Mouse (Mus musculus) embryonic facial prominence, embryonic 12.5 days (tissue): ENCODE measurements around the gene Sdk1. TPM values are rescaled to one million over a fixed set of nuclear protein-coding genes. Genes with fewer than 3 reads are reported as not detected.

ENCODE experiments used
- ATAC-seq: fragments of 200-750 bp; cut with Nextera tagmentation; 2 replicates; pipeline ENCODE4 v1.8.0; 2017; ENCODE audit not compliant: insufficient number of reproducible peaks, insufficient read depth, low FRiP score, low TSS enrichment
- H3K27ac ChIP-seq: fragments of 300-500 bp; sonication (generic); 2 replicates; pipeline ENCODE4 v1.5.1; 2016; ENCODE audit warnings: mild to moderate bottlenecking
- H3K27me3 ChIP-seq: fragments of 300-500 bp; sonication (generic); 2 replicates; pipeline ENCODE4 v1.6.1; 2016; ENCODE audit warnings: mild to moderate bottlenecking, moderate library complexity
- H3K36me3 ChIP-seq: fragments of 300-500 bp; sonication (generic); 2 replicates; pipeline ENCODE4 v1.6.1; 2016; ENCODE audit warnings: mild to moderate bottlenecking
- H3K4me1 ChIP-seq: fragments of 300-500 bp; sonication (generic); 2 replicates; pipeline ENCODE4 v1.6.1; 2016
- H3K4me2 ChIP-seq: fragments of 300-500 bp; sonication (generic); replicated peaks from 2 replicates; pipeline ENCODE4 v1.6.1; 2016; ENCODE audit warnings: mild to moderate bottlenecking, moderate library complexity
- H3K4me3 ChIP-seq: fragments of 300-500 bp; sonication (generic); 2 replicates; pipeline ENCODE4 v1.5.1; 2016; ENCODE audit warnings: mild to moderate bottlenecking
- H3K9ac ChIP-seq: fragments of 300-500 bp; sonication (generic); 2 replicates; pipeline ENCODE4 v1.6.1; 2016; ENCODE audit warnings: mild to moderate bottlenecking, moderate library complexity
- H3K9me3 ChIP-seq: fragments of 300-500 bp; sonication (generic); 2 replicates; pipeline ENCODE4 v1.6.1; 2016; ENCODE audit warnings: mild to moderate bottlenecking, moderate library complexity
- WGBS: fragments of 180-500 bp; shearing (Covaris S2); methylation state at CpG from one replicate; pipeline ENCODE4 v1.1.7; 2016; 5-methylcytosine and 5-hydroxymethylcytosine counted together
- polyA plus RNA-seq: library from polyadenylated mRNA; unstranded; fragments of >200 nt; fragmentation: Nextera tagmentation; extraction: Ambion mirVana; gene quantifications from 2 replicates; pipeline ENCODE4 v1.2.1, GENCODE M21; 2016

Sdk1 gene
- polyA plus RNA-seq, 1 experiment from 2014 or later, result 2.9 TPM

DNA sequence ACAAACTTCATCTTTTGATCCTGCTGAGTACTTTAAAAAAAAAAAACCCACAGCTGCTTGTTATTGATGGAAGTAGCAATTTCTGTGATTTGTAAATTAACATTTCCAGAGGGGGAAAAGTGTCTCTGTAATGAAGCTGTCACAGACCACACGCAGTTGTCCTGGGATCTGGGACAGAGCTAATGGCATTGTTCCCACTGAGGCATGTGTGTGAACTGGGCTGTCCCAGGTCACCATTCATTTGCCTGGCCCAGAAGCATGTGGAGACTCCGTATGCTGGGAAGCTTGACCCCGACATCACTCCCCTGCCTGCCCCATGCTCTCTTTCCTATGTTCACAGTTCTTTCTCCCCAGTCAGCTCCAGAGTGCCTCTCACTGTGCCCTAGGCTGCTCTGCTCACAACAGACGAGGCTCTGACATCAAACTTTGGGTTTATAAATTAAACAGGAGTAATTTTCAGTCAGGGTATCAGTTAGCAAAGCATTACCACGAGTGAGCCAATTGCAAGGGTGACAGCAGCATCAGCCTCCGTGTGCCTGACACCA is 408.6 kb downstream of the Sdk1 start:
- H3K9ac ChIP-seq, result no peak overlapping the region
- H3K4me2 ChIP-seq, result no peak overlapping the region
- H3K36me3 ChIP-seq, result no peaks in the 10 kb centered on the region
- 0 out of 2 replicates have a peak, but pooled peaks cover 3% of the 10 kb centered on the region for H3K4me1 ChIP-seq
- 39% methylated on average over 6 of the region's 6 CpGs for WGBS
- no peak overlapping the region for H3K4me3 ChIP-seq
- ATAC-seq, result no peak
- H3K9me3 ChIP-seq, result no peaks in the 10 kb centered on the region
- H3K27ac ChIP-seq, result no peak overlapping the region
- H3K27me3 ChIP-seq, result no peaks in the 10 kb centered on the region

DNA sequence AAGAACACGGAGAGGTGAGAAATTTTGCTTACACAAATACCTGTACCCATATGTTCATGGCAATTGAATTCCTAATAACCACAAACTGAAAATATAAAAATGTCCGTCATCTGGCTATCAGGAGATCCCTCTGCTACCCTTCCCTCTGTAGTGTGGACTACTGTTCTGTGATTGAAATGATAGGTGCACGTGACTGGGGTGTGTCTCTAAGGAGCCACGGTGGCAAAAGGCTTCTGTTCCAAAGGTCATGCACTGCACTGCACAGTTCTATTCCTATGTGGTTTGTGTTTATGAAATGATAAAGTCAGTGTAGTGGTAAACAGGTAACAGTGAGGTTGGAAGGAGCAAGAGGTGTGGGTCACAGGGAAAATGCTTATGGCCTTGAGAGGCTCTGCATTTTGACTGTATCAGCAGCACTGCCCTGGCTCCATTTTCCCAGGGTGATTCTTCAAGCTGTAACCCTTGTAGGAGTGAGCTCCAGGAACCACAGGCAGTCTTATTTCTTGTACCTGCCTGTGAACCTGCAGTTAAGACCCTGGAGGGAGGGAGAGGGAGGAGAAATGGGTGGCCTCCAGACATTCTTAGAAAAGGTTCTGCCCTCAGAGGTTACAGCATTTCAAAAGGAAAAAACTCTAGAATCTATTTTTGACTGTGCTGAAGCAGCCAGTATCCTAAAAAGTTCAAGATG is 410.5 kb downstream of the Sdk1 start:
- Histone ChIP-seq H3K36me3 (no peaks in the 10 kb centered on the region), H3K9me3 (no peaks in the 10 kb centered on the region), H3K27me3 (no peaks in the 10 kb centered on the region), H3K27ac (no peak overlapping the region), H3K9ac (no peak overlapping the region), H3K4me2 (no peak overlapping the region), H3K4me1 (0 out of 2 replicates have a peak, but pooled peaks cover 3% of the 10 kb centered on the region), H3K4me3 (no peak overlapping the region)
- no peak for ATAC-seq
- WGBS, result 89% methylated on average over 4 of the region's 4 CpGs

DNA sequence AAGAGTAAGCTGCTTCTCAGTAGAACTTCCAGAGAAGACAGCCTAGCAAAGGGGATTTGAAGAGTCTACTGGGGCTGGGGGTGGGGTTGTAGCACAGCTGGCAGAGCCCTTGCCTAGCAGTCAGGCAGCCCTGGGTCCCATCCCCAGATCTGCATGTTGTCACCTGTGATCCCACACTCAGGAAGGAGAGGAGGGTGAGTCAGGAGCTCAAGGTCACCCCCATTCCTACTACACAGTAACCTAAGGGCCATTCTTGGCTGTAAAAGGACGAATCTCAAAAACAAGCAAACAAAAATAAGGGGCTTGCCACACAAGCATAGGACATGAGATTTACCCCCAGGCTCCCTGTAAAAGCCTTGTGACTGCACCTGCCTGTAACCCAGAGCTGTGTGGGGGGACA is 435.1 kb downstream of the Sdk1 start:
- Histone ChIP-seq H3K4me3 (no peak overlapping the region), H3K27me3 (no peaks in the 10 kb centered on the region), H3K9me3 (no peaks in the 10 kb centered on the region), H3K4me1 (0 out of 2 replicates have a peak, but pooled peaks cover 4% of the 10 kb centered on the region), H3K36me3 (no peaks in the 10 kb centered on the region), H3K4me2 (no peak overlapping the region), H3K27ac (no peak overlapping the region), H3K9ac (no peak overlapping the region)
- ATAC-seq, result no peak
- 77% methylated on average over 1 of the region's 1 CpGs for WGBS

DNA sequence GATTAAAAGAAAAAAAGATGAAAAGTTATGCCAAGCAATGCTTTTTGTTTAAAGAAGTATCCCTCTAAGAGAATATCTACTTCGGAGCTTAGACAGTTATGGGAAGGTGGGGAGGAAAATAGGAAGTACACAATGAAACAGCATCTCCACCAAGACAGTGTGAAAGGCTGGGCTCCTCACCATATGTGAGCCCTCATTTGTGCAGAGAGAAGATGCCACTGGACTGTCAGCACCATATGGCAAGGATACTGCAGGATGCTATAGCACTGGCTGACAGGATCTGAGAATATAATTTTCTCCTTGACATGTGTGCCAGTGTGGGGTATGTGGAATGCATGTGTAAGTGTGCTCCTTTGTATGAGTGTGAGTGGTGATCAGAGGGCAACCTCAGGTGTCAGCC is 435.7 kb downstream of the Sdk1 start:
- Histone ChIP-seq H3K27ac (no peak overlapping the region), H3K4me2 (no peak overlapping the region), H3K9ac (no peak overlapping the region), H3K4me3 (no peak overlapping the region), H3K27me3 (no peaks in the 10 kb centered on the region), H3K4me1 (0 out of 2 replicates have a peak, but pooled peaks cover 4% of the 10 kb centered on the region), H3K9me3 (no peaks in the 10 kb centered on the region), H3K36me3 (no peaks in the 10 kb centered on the region)
- ATAC-seq, result no peak
- 92% methylated on average over 1 of the region's 1 CpGs for WGBS

DNA sequence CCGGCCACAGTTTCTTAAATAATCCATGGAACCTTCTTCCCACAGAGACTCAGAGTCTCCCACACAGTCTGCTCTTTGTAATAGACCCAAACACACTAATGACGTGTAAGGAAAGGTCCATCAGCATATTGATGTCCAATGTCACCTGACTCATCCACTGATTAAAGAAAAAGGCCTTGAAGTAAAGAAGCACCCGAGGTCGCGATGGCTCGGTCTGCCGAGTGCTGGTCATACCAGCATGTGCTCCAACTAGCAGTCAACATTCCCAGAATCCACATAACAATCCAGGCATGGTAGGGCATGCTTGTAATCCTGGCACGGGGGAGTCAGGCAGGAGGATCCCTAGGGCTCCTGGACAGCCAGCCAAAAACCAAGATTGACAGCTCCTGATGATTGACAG is 436.6 kb downstream of the Sdk1 start:
- Histone ChIP-seq H3K4me3 (no peak overlapping the region), H3K9ac (no peak overlapping the region), H3K4me2 (no peak overlapping the region), H3K27ac (no peak overlapping the region), H3K36me3 (no peaks in the 10 kb centered on the region), H3K4me1 (0 out of 2 replicates have a peak, but pooled peaks cover 4% of the 10 kb centered on the region), H3K27me3 (no peaks in the 10 kb centered on the region), H3K9me3 (no peaks in the 10 kb centered on the region)
- WGBS, result 83% methylated on average over 8 of the region's 8 CpGs
- ATAC-seq, result no peak

DNA sequence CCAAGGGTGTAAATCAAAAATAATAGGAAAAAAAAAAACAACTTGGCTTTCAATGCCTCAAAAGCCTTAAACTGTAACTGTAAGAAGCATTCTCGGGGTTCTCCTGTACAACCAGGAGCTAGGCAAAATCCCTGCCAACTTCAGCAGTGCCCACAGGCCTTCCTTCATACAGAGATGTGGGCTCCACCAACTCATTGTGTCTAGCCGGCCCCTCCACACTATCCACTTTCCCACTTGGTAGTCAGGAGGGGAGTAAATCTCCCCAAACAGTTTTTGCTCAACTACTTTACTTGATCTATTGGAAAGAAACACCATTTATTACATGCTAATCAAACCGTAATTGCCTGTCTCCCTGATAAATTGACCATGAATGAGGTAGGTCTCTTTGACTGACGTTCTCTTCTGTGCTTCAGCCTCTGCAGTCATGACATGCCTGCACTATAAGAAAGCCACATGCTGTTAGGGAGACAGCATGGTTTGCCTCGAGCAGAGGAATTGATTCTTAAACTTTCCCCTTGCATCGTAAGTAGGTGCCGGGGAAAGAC is 445.7 kb downstream of the Sdk1 start:
- H3K9me3 ChIP-seq, result no peaks in the 10 kb centered on the region
- no peak for ATAC-seq
- no peak overlapping the region for H3K4me2 ChIP-seq
- H3K4me3 ChIP-seq, result no peak overlapping the region
- no peak overlapping the region for H3K9ac ChIP-seq
- no peaks in the 10 kb centered on the region for H3K27me3 ChIP-seq
- peaks cover 4% of the 10 kb centered on the region for H3K4me1 ChIP-seq
- 61% methylated on average over 7 of the region's 7 CpGs for WGBS
- H3K36me3 ChIP-seq, result no peaks in the 10 kb centered on the region
- no peak overlapping the region for H3K27ac ChIP-seq

DNA sequence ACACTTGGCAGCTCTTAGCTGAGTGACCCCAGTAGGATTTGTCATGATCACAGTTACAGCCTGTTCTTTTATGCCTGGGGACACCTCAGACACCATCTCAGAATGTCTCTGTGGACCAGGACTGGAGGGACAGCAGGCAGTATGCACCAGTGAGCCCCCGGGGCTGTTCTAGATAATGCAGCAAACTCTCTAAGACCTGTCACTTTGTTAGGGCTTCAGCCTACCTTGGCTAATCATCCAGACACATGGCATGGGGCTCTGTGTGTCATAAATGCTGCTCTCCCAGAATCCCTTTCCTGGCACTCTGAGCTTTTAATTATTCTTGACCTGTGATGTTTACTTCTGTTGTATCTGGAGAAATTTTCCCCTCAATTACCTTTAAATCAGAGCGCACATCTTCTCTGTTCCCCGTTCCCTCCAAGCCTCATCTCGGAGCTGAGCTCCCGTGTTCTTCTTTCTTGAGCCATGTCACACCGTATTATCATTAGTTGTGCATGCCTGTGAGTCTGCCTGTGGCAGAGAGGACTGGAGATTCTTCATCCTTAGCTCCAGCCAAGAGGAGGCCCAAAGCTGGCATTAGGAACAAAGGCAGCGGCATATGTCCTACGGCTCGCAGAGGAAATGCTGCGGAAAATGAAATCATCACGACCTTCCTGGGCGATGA is 448.3 kb downstream of the Sdk1 start:
- H3K4me1 ChIP-seq, result peaks cover 13% of the 10 kb centered on the region
- WGBS, result 82% methylated on average over 12 of the region's 12 CpGs
- H3K4me2 ChIP-seq, result no peak overlapping the region

DNA sequence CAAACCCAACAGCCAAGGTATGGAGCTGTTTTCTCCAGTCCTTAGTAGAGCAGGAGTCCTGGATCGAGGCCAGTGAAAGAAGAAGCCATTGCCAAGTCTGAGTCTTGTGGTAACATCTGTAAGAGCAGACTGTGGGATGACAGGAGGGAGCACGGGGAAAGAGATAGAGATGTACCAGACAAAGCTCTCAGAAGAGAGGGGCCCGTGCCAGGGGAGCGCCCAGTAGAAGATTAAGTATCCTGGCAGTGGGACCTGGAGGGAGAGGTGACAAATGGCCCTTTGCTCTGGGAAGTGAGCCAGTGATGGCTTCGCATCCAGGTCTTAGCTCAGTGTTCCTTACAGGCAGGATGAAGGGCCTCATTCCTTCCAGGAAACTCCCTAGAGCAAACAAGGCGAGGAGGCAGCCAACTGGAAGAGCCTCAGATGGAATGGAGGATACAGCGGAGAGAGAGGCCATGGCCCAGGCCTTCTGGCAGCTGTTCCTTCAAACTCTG is 450.2 kb downstream of the Sdk1 start:
- H3K4me3 ChIP-seq, result no peak overlapping the region
- peaks cover 13% of the 10 kb centered on the region for H3K4me1 ChIP-seq
- WGBS, result 82% methylated on average over 7 of the region's 7 CpGs
- no peaks in the 10 kb centered on the region for H3K9me3 ChIP-seq
- no peak for ATAC-seq
- H3K27me3 ChIP-seq, result no peaks in the 10 kb centered on the region
- H3K9ac ChIP-seq, result no peak overlapping the region
- H3K36me3 ChIP-seq, result no peaks in the 10 kb centered on the region
- H3K4me2 ChIP-seq, result no peak overlapping the region
- no peak overlapping the region for H3K27ac ChIP-seq

More for the DNA sequence above, 448.3 kb downstream of the Sdk1 start:
- Histone ChIP-seq H3K9me3 (no peaks in the 10 kb centered on the region), H3K27ac (no peak overlapping the region), H3K36me3 (no peaks in the 10 kb centered on the region), H3K9ac (no peak overlapping the region), H3K27me3 (no peaks in the 10 kb centered on the region), H3K4me3 (no peak overlapping the region)
- ATAC-seq, result no peak

DNA sequence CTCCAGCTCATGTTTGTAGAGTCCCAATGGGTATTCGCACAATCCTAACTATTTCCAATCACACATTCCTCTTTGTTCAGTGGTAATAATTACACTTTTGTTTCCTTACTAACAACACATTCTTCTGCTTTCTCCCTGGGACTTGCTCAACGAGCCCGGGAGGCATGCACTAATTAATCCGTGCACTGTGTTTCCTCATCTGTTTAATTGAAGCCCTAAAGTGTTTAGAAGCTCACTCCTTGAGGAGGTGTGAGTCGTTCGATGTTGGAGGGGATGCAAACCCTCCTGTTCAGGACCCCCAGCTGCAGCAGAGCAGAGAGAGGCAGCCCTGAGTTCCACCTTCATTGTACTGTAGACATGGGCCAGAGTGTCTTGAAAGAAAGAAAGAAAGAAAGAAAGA is 452.4 kb downstream of the Sdk1 start:
- H3K36me3 ChIP-seq, result no peaks in the 10 kb centered on the region
- H3K4me2 ChIP-seq, result no peak overlapping the region
- WGBS, result 25% methylated on average over 6 of the region's 6 CpGs
- H3K27ac ChIP-seq, result no peak overlapping the region
- no peaks in the 10 kb centered on the region for H3K9me3 ChIP-seq
- H3K4me1 ChIP-seq, result peaks cover 9% of the 10 kb centered on the region; the same call in 1 of the 2 replicates
- H3K9ac ChIP-seq, result no peak overlapping the region
- H3K27me3 ChIP-seq, result no peaks in the 10 kb centered on the region
- no peak for ATAC-seq
- H3K4me3 ChIP-seq, result no peak overlapping the region

DNA sequence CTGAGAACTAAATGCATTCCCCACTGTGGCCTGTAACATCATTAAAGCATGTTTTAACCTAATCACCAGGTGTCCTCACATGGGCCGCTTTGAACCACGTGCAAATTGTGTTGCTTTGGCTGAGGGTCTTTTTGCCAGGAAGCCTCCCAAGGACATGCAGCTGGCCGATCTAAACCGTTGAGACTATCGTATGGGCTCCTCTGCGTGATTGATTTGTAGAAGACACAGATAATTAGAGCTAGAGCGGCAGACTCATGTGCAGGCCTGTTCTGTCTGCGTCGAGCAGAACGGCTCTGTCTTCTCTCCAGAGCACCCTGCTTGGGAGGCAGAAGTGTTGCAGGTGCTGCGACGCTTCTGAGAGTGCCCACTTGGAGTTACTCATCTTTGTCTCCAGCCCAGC is 453.6 kb downstream of the Sdk1 start:
- Histone ChIP-seq H3K27ac (no peak overlapping the region), H3K9ac (no peak overlapping the region), H3K4me1 (peaks cover 9% of the 10 kb centered on the region; the same call in 1 of the 2 replicates), H3K27me3 (no peaks in the 10 kb centered on the region), H3K4me2 (no peak overlapping the region), H3K9me3 (no peaks in the 10 kb centered on the region), H3K4me3 (no peak overlapping the region), H3K36me3 (no peaks in the 10 kb centered on the region)
- WGBS, result 55% methylated on average over 12 of the region's 12 CpGs
- ATAC-seq, result no peak

DNA sequence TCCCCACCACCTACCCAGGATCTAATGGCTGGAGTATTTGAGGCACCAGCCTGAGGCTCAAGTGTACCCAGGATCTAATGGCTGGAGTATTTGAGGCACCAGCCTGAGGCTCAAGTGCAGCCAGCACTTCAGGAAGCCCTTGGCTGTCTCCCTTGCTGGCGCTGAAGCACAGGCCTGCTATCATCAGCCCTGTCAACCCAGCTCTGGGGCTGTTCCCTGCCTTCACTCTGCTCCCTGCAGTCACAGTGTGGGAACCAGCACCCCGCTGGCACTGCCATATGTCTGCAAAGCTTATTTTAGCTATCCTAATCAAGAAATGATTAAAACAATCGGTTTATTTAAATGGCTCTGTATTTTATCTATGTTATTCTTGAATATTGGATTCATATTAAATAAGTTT is 457.1 kb downstream of the Sdk1 start:
- no peak overlapping the region for H3K27ac ChIP-seq
- no peak overlapping the region for H3K4me3 ChIP-seq
- WGBS, result 57% methylated on average over 3 of the region's 3 CpGs
- no peaks in the 10 kb centered on the region for H3K36me3 ChIP-seq
- no peaks in the 10 kb centered on the region for H3K27me3 ChIP-seq
- H3K4me2 ChIP-seq, result no peak overlapping the region
- ATAC-seq, result no peak
- H3K9ac ChIP-seq, result no peak overlapping the region
- H3K4me1 ChIP-seq, result peaks cover 5% of the 10 kb centered on the region; the same call in 1 of the 2 replicates
- H3K9me3 ChIP-seq, result no peaks in the 10 kb centered on the region

DNA sequence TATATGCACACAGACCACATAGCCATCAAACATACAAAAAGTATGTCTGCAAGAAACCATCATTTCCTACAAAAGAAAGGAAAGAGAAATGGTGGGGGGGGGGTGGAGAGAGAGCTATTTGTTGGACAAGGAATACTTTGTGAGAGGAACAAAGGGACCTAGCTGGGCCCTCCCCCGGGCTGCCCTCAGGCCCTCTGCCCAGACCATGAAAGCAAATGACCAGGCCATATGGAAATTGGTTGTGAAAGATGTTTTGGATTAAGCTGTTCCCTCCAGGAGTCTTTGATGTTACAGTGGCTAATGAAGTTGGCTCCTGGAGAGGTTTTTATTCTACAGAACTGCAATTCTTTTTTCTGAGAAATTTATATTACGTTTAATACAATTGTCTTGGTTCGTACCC is 479.5 kb downstream of the Sdk1 start:
- Histone ChIP-seq H3K9me3 (no peaks in the 10 kb centered on the region), H3K36me3 (no peaks in the 10 kb centered on the region), H3K4me3 (no peak overlapping the region), H3K27ac (no peak overlapping the region), H3K4me1 (peaks cover 6% of the 10 kb centered on the region; the same call in 1 of the 2 replicates), H3K27me3 (no peaks in the 10 kb centered on the region), H3K9ac (no peak overlapping the region), H3K4me2 (no peak overlapping the region)
- WGBS, result 32% methylated on average over 3 of the region's 3 CpGs
- no peak for ATAC-seq
